Mouse (Mus musculus): ENCODE data around the gene Zfp213.

- no peak for TF ChIP-seq CTCF (IDR thresholded peaks at IDR 0.05; ENCODE audit: low read depth)
- no peak for TF ChIP-seq EP300 (optimal IDR thresholded peaks at IDR 0.05)
These were observed 10.1 kb upstream of the Zfp213 start for GRCm38 (mm10) chr17:23574130-23574529.
